Mouse (Mus musculus): ENCODE results near the gene Nit1.

GRCm38 (mm10) chr1:171330216-171330560 lies 15.3 kb downstream of the Nit1 start:
- TF ChIP-seq CTCF (IDR thresholded peaks at IDR 0.05; ENCODE audit: low read depth) (no peak), EP300 (IDR thresholded peaks at IDR 0.05; ENCODE audit: low read depth) (no peak)

All from heart, postnatal 0 days (tissue).